Mouse (Mus musculus): Measurements from ENCODE around the gene Lyl1. TPM values are rescaled to one million over a fixed set of nuclear protein-coding genes. Genes with fewer than 3 reads are reported as not detected.
A peak's percentile ranks its signal among the peaks of the same experiment; 100 is the strongest.

Lyl1 gene
- total RNA-seq, 2 experiments from 2014 or later: 3.1 to 4.4 TPM

- DNase-seq: peak; percentile 54 to 80
Measured at GRCm38 (mm10) chr8:84742171-84743053, 41.2 kb downstream of the Lyl1 start.

GRCm38 (mm10) chr8:84743054-84743415 is 41.8 kb downstream of the Lyl1 start:
- peak; percentile 72 to 73 for DNase-seq

GRCm38 (mm10) chr8:84743517-84744420 is 42.5 kb downstream of the Lyl1 start:
- DNase-seq: peak; percentile 84 to 87

- no peak for DNase-seq
Measured at GRCm38 (mm10) chr8:84745032-84745925, 44.0 kb downstream of the Lyl1 start.

GRCm38 (mm10) chr8:84749519-84749918 is 48.3 kb downstream of the Lyl1 start:
- DNase-seq: no peak

- DNase-seq: no peak
Measured at GRCm38 (mm10) chr8:84752734-84753582, 51.7 kb downstream of the Lyl1 start.

Other genes with a start within 250 kb of the Lyl1 start
- gene Ier2, start 38.6 kb upstream of the Lyl1 start, total RNA-seq (2021): 10 to 100 TPM; 11.2 to 13.4 TPM
- 10 to 100 TPM; 34.2 to 45.1 TPM for gene Trmt1, start 15.2 kb upstream of the Lyl1 start, total RNA-seq (2021)
- gene Nacc1, start 13.6 kb upstream of the Lyl1 start, total RNA-seq (2021): 10 to 100 TPM; 31.4 to 32.7 TPM
- gene G430095P16Rik, start 21.6 kb downstream of the Lyl1 start, total RNA-seq (2021): under 1 TPM; 0.40 to 0.69 TPM
- 100 to 1,000 TPM; 250 to 260 TPM for gene Nfix, start 98.9 kb downstream of the Lyl1 start, total RNA-seq (2021)
- 10 to 100 TPM; 10.0 to 13.2 TPM for gene Dand5, start 121.4 kb downstream of the Lyl1 start, total RNA-seq (2021)
- gene Gadd45gip1, start 130.1 kb downstream of the Lyl1 start, total RNA-seq (2021): 10 to 100 TPM; 31.5 to 35.7 TPM
- 10 to 100 TPM; 88.5 to 96.7 TPM for gene Rad23a, start 139.2 kb downstream of the Lyl1 start, total RNA-seq (2021)
- gene Calr, start 145.5 kb downstream of the Lyl1 start, total RNA-seq (2021): 100 to 1,000 TPM; 297 to 306 TPM
- gene Farsa, start 155.5 kb downstream of the Lyl1 start, total RNA-seq (2021): 10 to 100 TPM; 22.6 to 22.9 TPM
- gene Syce2, start 170.7 kb downstream of the Lyl1 start, total RNA-seq (2021): 1 to 10 TPM; 4.4 to 4.9 TPM
- 10 to 100 TPM; 79.9 to 84.2 TPM for gene Gcdh, start 192.5 kb downstream of the Lyl1 start, total RNA-seq (2021)
- not detected for gene Klf1, start 200.5 kb downstream of the Lyl1 start, total RNA-seq (2021)
- gene Dnase2a, start 207.1 kb downstream of the Lyl1 start, total RNA-seq (2021): 10 to 100 TPM in 1 of 2 experiments, 1 to 10 TPM in 1; 9.5 to 11.0 TPM
- gene Mast1, start 235.9 kb downstream of the Lyl1 start, total RNA-seq (2021): under 1 TPM; 0.10 TPM
- gene Rtbdn, start 245.5 kb downstream of the Lyl1 start, total RNA-seq (2021): not detected

Measured in heart, adult 18-20 months (tissue).